Mouse (Mus musculus): Measurements from ENCODE around the gene Tmem234.

GRCm38 (mm10) chr4:129555421-129555861 is 45.0 kb upstream of the Tmem234 start:
- TF ChIP-seq EP300 (IDR thresholded peaks at IDR 0.05; ENCODE audit: insufficient read depth, low read depth, low read length), result no peak
- TF ChIP-seq POLR2A (IDR thresholded peaks at IDR 0.05; ENCODE audit: insufficient read depth, low read length), result no peak
- TF ChIP-seq CTCF (IDR thresholded peaks at IDR 0.05; ENCODE audit: low read depth, low read length), result peak; percentile 95
